Mouse (Mus musculus) left cerebral cortex, postnatal 14 days (tissue): ENCODE results near the gene Hist2h2ac. TPM values are rescaled to one million over a fixed set of nuclear protein-coding genes. Genes with fewer than 3 reads are reported as not detected.
A peak's percentile ranks its signal among the peaks of the same experiment; 100 is the strongest.
"Not testable (repeated sequence)": the region's sequence is repeated elsewhere in the genome, so short reads cannot be mapped to it uniquely, and the experiment has no call there.

Experiments
- DNase-seq, 2 experiments: peaks; one replicate each; pipeline ENCODE4 v3.0.0; 2021 to 2022; ENCODE audit warnings: low spot score in 2 of 2, mixed read lengths in 1 of 2
- intact Hi-C: fragments of 180-260 bp; cut with DNase I; formaldehyde crosslinking; loops from one replicate; pipeline ENCODE4 v1.15.1; 2025
- long read RNA-seq, 2 experiments: library from polyadenylated mRNA; stranded (forward); transcript quantifications; one replicate each; pipeline ENCODE4 v2.0.0; 2021
- total RNA-seq, 2 experiments: library from RNA; stranded (reverse); gene quantifications; 2 replicates each; pipeline ENCODE4 v1.2.3; 2021

Hist2h2ac gene
- 10 to 100 TPM; 20.6 to 28.7 TPM for total RNA-seq
- long read RNA-seq, experiment 1, result 0 reads
- long read RNA-seq, experiment 2, result 0 reads

GRCm38 (mm10) chr3:96220765-96221639 is at the start of gene Hist2h2ac, which contains the start of gene Hist2h2be:
Hist2h2ac (minus strand) TSS chr3:96220880.
Hist2h2be (plus strand) TSS chr3:96221119.
- peak; percentile 83 to 87 for DNase-seq
- intact Hi-C loops, result loop anchor here (10.0 kb wide), 1 partner anchor 156 kb away; no protein-coding TSS in a partner anchor

- intact Hi-C loops, result no loop called here
- DNase-seq, result peak; percentile 94 to 98
These were observed 49.1 kb upstream of the Hist2h2ac start, which contains the start of gene Hist2h2bb for GRCm38 (mm10) chr3:96269511-96270474. Hist2h2bb (plus strand) TSS chr3:96269752.

GRCm38 (mm10) chr3:96268776-96269378 is 48.2 kb upstream of the Hist2h2ac start:
- DNase-seq, intact Hi-C loops: not testable (repeated sequence)

GRCm38 (mm10) chr3:96268051-96268775 is 47.5 kb upstream of the Hist2h2ac start, which contains the start of gene Hist2h3b:
Hist2h3b (plus strand) TSS chr3:96268654.
- peak; percentile 83 to 86 for DNase-seq
- intact Hi-C loops, result no loop called here

- intact Hi-C loops, result no loop called here
- DNase-seq, result no peak
These were observed 46.9 kb upstream of the Hist2h2ac start for GRCm38 (mm10) chr3:96267541-96267940.

GRCm38 (mm10) chr3:96266132-96266710 is 45.5 kb upstream of the Hist2h2ac start:
- no peak for DNase-seq
- intact Hi-C loops, result no loop called here

GRCm38 (mm10) chr3:96264404-96264949 is 43.8 kb upstream of the Hist2h2ac start:
- intact Hi-C loops, result no loop called here

GRCm38 (mm10) chr3:96263558-96264403 is 43.1 kb upstream of the Hist2h2ac start:
- intact Hi-C loops, result no loop called here
- no peak for DNase-seq

More at GRCm38 (mm10) chr3:96264404-96264949, 43.8 kb upstream of the Hist2h2ac start:
- no peak for DNase-seq

- DNase-seq, result peak; percentile 97 to 98
- intact Hi-C loops, result no loop called here
These were observed 42.4 kb upstream of the Hist2h2ac start, which contains the start of gene Hist2h4 for GRCm38 (mm10) chr3:96262979-96263550. Hist2h4 (minus strand) TSS chr3:96263311.

- peak; percentile 73 to 80 for DNase-seq
- intact Hi-C loops, result no loop called here
These were observed 41.7 kb upstream of the Hist2h2ac start for GRCm38 (mm10) chr3:96262216-96262875.

- DNase-seq, result no peak
- intact Hi-C loops, result no loop called here
These were observed 40.9 kb upstream of the Hist2h2ac start for GRCm38 (mm10) chr3:96261623-96262022.

- peak in 1 of 2 experiments; percentile 56 for DNase-seq
- intact Hi-C loops, result no loop called here
These were observed 39.5 kb upstream of the Hist2h2ac start for GRCm38 (mm10) chr3:96260220-96260619.

- intact Hi-C loops, result no loop called here
- no peak for DNase-seq
These were observed 36.5 kb upstream of the Hist2h2ac start for GRCm38 (mm10) chr3:96257190-96257589.

GRCm38 (mm10) chr3:96255926-96256593 is 35.4 kb upstream of the Hist2h2ac start:
- intact Hi-C loops, result no loop called here
- no peak for DNase-seq

GRCm38 (mm10) chr3:96254683-96255355 is 34.1 kb upstream of the Hist2h2ac start:
- no peak for DNase-seq
- intact Hi-C loops, result no loop called here
